Mouse (Mus musculus): ENCODE measurements around the gene Fads1. TPM values are rescaled to one million over a fixed set of nuclear protein-coding genes. Genes with fewer than 3 reads are reported as not detected.

The Fads1 gene
- polyA plus RNA-seq, 1 experiment from 2014 or later = 54.6 TPM

DNA sequence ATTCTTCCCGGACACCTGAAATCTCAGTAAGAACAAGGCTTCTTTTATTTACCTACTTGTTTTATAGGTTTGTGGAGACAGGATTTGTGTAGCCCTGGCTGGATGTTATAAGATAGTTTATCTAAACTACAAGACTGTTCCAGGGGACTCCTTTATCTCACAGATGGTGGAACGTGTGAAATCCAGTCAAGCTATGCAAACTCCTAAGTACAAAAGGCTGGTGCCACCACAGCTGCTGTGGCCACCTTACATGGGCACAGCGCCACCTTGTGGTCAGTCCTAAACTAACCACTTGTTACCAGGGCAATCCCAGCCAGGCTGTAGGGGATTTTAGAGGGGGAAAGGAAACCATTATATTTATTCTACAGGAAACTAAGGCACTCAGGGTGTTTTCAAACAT, 16.0 kb downstream of the Fads1 start:
- Histone ChIP-seq H3K4me1 (replicated peaks; ENCODE audit: insufficient read depth, low read length) (peaks cover 8% of the 10 kb centered on the region; the same call in 1 of the 2 replicates), H3K36me3 (ENCODE audit: insufficient read depth, low read length) (peaks cover 31% of the 10 kb centered on the region), H3K4me2 (ENCODE audit: low read length) (no peak overlapping the region), H3K9ac (ENCODE audit: low read depth, low read length) (no peak overlapping the region), H3K27me3 (ENCODE audit: insufficient read depth, low read length) (no peaks in the 10 kb centered on the region), H3K9me3 (replicated peaks; ENCODE audit: low read length) (no peaks in the 10 kb centered on the region), H3K27ac (no peak overlapping the region), H3K4me3 (replicated peaks; ENCODE audit: low read depth, low read length) (no peak overlapping the region)
- WGBS = 28% methylated on average over 3 of the region's 3 CpGs
- DNase-seq (ENCODE audit: low spot score) (peak; percentile 90), ATAC-seq (replicated peaks; ENCODE audit: low FRiP score, low read depth) (no peak; the same call in 1 of the 2 replicates)
- TF ChIP-seq CTCF (IDR thresholded peaks at IDR 0.05; ENCODE audit: low read depth) = peak; percentile 95

DNA sequence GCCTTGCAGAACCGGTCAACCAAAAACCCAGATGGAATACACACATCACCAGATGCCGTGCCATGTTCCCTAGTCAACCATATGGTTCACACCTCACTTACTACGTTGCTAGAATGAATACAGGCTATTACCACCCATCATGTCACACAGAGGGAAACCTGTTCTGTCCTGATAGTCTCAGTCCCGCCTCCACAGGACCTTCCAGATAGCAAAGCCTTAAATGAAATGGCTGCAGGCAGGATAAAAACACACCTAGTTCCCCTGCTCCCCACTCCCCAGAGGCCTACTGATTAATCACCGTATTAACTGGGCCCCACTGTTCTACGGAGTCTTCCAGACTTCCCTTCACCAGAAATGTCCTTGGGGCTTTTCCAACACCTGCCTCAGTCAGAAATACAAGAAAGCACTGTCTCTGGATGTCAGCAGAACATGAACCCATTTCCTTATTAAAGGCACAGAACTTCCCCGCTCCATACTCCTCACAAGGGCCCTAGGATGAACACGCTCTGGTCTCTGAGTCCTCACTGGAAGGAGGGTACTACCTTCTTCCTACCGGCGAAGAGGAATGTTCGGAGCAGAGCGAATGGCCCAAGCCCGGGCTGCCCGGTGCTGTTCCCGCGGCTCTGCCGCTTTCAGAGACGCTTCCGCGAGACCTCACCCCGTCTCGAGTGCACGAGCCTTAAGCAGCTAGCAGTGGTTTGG, 20.6 kb downstream of the Fads1 start:
- peaks cover 27% of the 10 kb centered on the region for H3K36me3 ChIP-seq (ENCODE audit: insufficient read depth, low read length)
- no peak for DNase-seq (ENCODE audit: low spot score)
- peak overlapping the region; percentile 76 for H3K27ac ChIP-seq
- H3K4me1 ChIP-seq (replicated peaks; ENCODE audit: insufficient read depth, low read length) = peaks cover 12% of the 10 kb centered on the region; the same call in 1 of the 2 replicates
- H3K4me2 ChIP-seq (ENCODE audit: low read length) = peak overlapping the region; percentile 66
- TF ChIP-seq CTCF (IDR thresholded peaks at IDR 0.05; ENCODE audit: low read depth) = no peak
- 0 out of 2 replicates have a peak, but pooled peaks have one; percentile 41 for ATAC-seq (replicated peaks; ENCODE audit: low FRiP score, low read depth)
- H3K9ac ChIP-seq (ENCODE audit: low read depth, low read length) = peak overlapping the region; percentile 74
- no peaks in the 10 kb centered on the region for H3K9me3 ChIP-seq (replicated peaks; ENCODE audit: low read length)
- H3K27me3 ChIP-seq (ENCODE audit: insufficient read depth, low read length) = no peaks in the 10 kb centered on the region
- 2% methylated on average over 23 of the region's 23 CpGs for WGBS
- H3K4me3 ChIP-seq (replicated peaks; ENCODE audit: low read depth, low read length) = peak overlapping the region; percentile 74

DNA sequence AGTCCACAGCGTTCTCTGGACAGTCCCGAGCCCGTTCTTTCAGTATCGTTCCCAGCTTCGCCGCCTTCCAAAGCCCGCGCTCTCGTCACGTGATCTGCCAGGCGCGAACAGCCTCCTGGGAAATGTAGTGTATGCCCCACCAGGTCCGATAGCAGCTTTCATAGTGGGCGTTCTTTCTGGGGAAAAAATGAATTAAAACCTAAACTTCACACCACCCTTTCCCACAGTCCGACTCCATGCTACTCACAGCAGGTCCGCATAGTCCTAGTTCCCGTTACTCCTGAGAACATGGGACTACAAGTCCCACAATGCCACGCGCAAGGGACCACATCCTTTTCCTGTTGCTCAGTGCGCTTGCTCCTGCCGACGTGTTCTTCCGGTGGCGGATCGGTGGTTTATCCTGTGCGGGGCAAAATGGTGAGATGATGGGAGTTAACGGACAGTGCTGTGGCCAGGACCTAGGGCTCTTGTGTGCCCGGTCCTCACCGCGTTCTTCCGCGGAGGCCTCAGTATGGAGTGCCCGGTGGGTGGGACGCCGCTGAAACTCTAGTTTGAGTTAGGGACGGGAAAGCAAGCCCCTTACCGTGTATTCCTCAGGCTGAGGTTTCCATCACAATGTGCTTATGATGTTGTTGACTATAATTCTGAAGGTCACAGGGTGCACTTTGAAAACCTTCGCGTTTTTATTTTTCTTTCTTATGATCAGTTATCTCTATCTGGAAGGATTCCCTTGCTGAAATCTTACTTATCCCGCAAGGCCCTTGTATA, 21.3 kb downstream of the Fads1 start, which contains the start of the genes Tmem258 and Fen1:
Gene Tmem258 (plus strand): TSS at position 167 of the 768 bp plus-strand sequence.
Gene Fen1 (minus strand): TSS at position 322 of the 768 bp plus-strand sequence.
- peak; percentile 91 for ATAC-seq (replicated peaks; ENCODE audit: low FRiP score, low read depth)
- no peak for TF ChIP-seq CTCF (IDR thresholded peaks at IDR 0.05; ENCODE audit: low read depth)
- H3K36me3 ChIP-seq (ENCODE audit: insufficient read depth, low read length) = peaks cover 32% of the 10 kb centered on the region
- H3K9ac ChIP-seq (ENCODE audit: low read depth, low read length) = peak within 1 kb of the TSS; percentile 74
- H3K27me3 ChIP-seq (ENCODE audit: insufficient read depth, low read length) = no peaks in the 10 kb centered on the region
- no peaks in the 10 kb centered on the region for H3K9me3 ChIP-seq (replicated peaks; ENCODE audit: low read length)
- WGBS = under 1% methylated on average over 40 of the region's 40 CpGs
- peak within 1 kb of the TSS; percentile 66 for H3K4me2 ChIP-seq (ENCODE audit: low read length)
- peak; percentile 94 for DNase-seq (ENCODE audit: low spot score)
- peaks cover 12% of the 10 kb centered on the region; the same call in 1 of the 2 replicates for H3K4me1 ChIP-seq (replicated peaks; ENCODE audit: insufficient read depth, low read length)
- H3K4me3 ChIP-seq (replicated peaks; ENCODE audit: low read depth, low read length) = peak within 1 kb of the TSS; percentile 74
- H3K27ac ChIP-seq = peak within 1 kb of the TSS; percentile 76

DNA sequence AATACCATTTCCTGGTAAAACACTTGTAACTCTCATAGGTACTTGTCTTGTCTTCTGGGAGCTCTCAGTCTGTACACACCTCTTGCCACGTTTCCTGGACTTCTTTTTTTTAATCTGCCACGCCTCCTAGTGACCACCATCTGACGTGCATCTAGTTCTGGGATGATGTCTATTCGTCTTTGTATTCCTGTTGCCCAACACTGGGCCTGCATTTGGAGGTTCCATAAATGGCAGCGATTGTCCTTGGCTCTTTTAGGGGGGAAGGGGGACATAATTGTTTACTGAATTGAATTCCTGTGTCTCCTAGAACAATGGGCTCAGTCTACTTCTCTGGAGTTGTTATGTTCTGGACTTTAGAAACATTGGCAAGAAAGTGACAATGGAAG, 21.9 kb downstream of the Fads1 start:
- H3K4me1 ChIP-seq (replicated peaks; ENCODE audit: insufficient read depth, low read length) = peaks cover 12% of the 10 kb centered on the region; the same call in 1 of the 2 replicates
- no peaks in the 10 kb centered on the region for H3K27me3 ChIP-seq (ENCODE audit: insufficient read depth, low read length)
- peaks cover 27% of the 10 kb centered on the region for H3K36me3 ChIP-seq (ENCODE audit: insufficient read depth, low read length)
- DNase-seq (ENCODE audit: low spot score) (peak; percentile 82), ATAC-seq (replicated peaks; ENCODE audit: low FRiP score, low read depth) (no peak)
- no peaks in the 10 kb centered on the region for H3K9me3 ChIP-seq (replicated peaks; ENCODE audit: low read length)
- WGBS = under 1% methylated on average over 5 of the region's 5 CpGs
- TF ChIP-seq CTCF (IDR thresholded peaks at IDR 0.05; ENCODE audit: low read depth) = peak; percentile 55
- H3K27ac ChIP-seq = peak overlapping the region; percentile 76
- H3K9ac ChIP-seq (ENCODE audit: low read depth, low read length) = peak overlapping the region; percentile 74
- H3K4me3 ChIP-seq (replicated peaks; ENCODE audit: low read depth, low read length) = peak overlapping the region; percentile 74
- peak overlapping the region; percentile 66 for H3K4me2 ChIP-seq (ENCODE audit: low read length)

DNA sequence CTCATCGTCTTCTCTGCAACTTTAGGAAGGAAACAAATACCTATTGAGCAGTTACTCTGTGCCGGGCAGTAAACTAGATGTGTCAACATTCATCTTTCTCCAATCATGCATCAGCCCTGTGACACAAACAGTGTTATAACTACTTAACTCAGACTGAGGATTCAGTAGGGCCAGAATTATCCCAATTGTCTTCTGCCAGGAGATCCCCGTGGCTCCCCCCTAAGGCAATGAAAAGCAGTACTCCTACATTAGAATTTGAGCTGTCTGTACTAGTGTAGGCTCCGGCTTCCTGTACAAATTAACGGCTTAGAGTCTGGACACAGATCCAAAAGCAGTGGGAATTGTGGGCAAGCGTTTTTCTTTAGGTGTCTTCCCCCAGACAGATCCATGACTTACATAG, 22.4 kb downstream of the Fads1 start:
- Histone ChIP-seq H3K4me3 (replicated peaks; ENCODE audit: low read depth, low read length) (no peak overlapping the region), H3K4me2 (ENCODE audit: low read length) (peak overlapping the region; percentile 66), H3K9ac (ENCODE audit: low read depth, low read length) (no peak overlapping the region), H3K27ac (peak overlapping the region; percentile 76; the same call in 1 of the 2 replicates), H3K36me3 (ENCODE audit: insufficient read depth, low read length) (peaks cover 23% of the 10 kb centered on the region), H3K27me3 (ENCODE audit: insufficient read depth, low read length) (no peaks in the 10 kb centered on the region), H3K9me3 (replicated peaks; ENCODE audit: low read length) (no peaks in the 10 kb centered on the region), H3K4me1 (replicated peaks; ENCODE audit: insufficient read depth, low read length) (peaks cover 12% of the 10 kb centered on the region; the same call in 1 of the 2 replicates)
- WGBS = 60% methylated on average over 6 of the region's 6 CpGs
- no peak for DNase-seq (ENCODE audit: low spot score)
- no peak for TF ChIP-seq CTCF (IDR thresholded peaks at IDR 0.05; ENCODE audit: low read depth)
- ATAC-seq (replicated peaks; ENCODE audit: low FRiP score, low read depth) = no peak

DNA sequence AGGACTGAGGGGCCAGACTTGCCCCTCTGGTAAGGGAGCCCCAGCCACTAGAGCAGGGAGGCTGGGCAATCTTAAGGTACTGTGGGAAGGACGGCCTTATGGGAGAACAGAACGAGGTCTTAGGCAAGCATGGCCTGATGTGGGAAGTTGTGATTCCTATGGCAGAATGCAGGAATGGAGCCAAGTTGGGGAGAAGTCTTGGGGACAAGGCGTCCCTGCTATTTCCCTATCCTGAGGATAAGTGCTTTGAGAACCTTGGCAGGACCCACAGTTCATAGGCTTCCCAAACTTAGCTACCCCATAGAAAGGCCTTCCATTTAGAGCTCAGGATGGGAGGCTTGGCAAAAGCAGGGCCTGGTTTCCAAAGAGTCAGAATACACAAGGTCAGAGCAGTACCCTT, 26.2 kb downstream of the Fads1 start:
- H3K27ac ChIP-seq = no peak overlapping the region
- ATAC-seq (replicated peaks; ENCODE audit: low FRiP score, low read depth) (no peak), DNase-seq (ENCODE audit: low spot score) (no peak)
- H3K9me3 ChIP-seq (replicated peaks; ENCODE audit: low read length) = no peaks in the 10 kb centered on the region
- no peaks in the 10 kb centered on the region for H3K27me3 ChIP-seq (ENCODE audit: insufficient read depth, low read length)
- H3K4me2 ChIP-seq (ENCODE audit: low read length) = no peak overlapping the region
- H3K9ac ChIP-seq (ENCODE audit: low read depth, low read length) = no peak overlapping the region
- 82% methylated on average over 3 of the region's 3 CpGs for WGBS
- TF ChIP-seq CTCF (IDR thresholded peaks at IDR 0.05; ENCODE audit: low read depth) = no peak
- H3K4me3 ChIP-seq (replicated peaks; ENCODE audit: low read depth, low read length) = no peak overlapping the region
- peaks cover 23% of the 10 kb centered on the region for H3K36me3 ChIP-seq (ENCODE audit: insufficient read depth, low read length)
- peaks cover 4% of the 10 kb centered on the region; the same call in 1 of the 2 replicates for H3K4me1 ChIP-seq (replicated peaks; ENCODE audit: insufficient read depth, low read length)

Data from kidney, postnatal 0 days (tissue).